Mouse (Mus musculus) cerebellum, postnatal 25 days (tissue): Measurements from ENCODE around the gene Foxd1.

Experiments used
- DNase-seq, 2 experiments: peaks; one replicate each; pipeline ENCODE4 v3.0.0; 2021; ENCODE audit warnings: mixed read lengths in 2 of 2

Gene Foxd1

GRCm38 (mm10) chr13:98354090-98354801, at the start of gene Foxd1:
Gene Foxd1 (plus strand): TSS chr13:98354242.
- peak; percentile 22 to 29 for DNase-seq

- DNase-seq, result no peak
These were observed 48.8 kb upstream of the Foxd1 start for GRCm38 (mm10) chr13:98305257-98305656.

DNA sequence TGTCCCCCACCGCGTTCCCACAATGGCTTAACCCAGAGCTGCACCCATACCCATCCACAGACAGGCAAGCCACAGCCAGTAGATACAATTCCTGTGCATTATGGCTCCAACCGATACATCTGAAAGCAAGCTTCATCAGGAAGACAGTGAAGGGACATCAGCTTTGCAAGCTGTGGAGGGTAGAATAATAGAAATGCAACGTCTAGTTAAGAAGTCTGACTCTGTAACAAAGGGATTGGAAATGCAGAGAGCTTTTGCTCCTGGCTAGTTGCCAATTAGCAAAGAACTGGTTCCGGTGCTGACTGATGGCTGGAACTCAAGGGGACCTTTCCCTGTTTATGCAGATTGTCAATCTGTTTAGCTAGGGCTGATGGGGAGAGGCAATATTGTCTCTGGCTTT, 47.6 kb upstream of the Foxd1 start:
- DNase-seq, result no peak

GRCm38 (mm10) chr13:98306852-98307475, 47.1 kb upstream of the Foxd1 start:
- DNase-seq, result no peak

DNA sequence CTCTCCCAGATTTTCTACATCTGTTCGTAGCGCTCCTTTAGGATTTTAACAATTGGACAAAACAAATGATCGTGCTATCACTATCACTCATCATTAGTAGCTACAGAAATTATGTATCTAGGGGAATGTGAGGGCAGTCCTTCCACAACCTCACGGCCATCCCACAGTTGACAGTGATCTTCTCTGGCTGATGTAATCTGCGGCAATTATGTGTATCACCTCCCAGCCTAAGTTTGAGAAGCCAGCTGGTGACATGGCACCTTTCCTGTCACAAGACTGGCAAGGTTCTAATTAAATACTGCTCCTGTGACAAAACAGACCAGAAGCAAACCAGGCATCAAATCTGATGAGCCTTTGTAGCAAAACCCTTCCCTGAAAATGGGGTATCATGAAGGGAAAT, 46.0 kb upstream of the Foxd1 start:
- DNase-seq, result no peak

DNA sequence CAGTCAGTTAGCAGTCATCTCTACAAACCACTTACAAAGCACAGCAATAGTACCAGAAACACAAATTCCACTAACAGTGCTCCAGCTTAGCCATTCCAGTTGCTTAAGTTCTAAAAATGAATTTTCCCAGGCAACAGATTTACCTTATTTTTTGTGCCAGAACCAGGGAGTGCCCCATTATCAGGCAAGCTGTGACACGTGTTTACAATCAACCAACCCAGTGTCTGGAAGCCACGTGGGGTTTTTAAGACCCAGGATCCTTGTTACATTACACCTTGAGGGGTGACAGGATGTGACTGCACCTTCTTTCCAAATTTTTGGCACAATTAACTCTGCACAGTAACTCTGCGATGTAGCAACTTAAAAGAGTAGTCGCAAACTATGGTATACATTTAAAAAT, 45.3 kb upstream of the Foxd1 start:
- no peak for DNase-seq

DNA sequence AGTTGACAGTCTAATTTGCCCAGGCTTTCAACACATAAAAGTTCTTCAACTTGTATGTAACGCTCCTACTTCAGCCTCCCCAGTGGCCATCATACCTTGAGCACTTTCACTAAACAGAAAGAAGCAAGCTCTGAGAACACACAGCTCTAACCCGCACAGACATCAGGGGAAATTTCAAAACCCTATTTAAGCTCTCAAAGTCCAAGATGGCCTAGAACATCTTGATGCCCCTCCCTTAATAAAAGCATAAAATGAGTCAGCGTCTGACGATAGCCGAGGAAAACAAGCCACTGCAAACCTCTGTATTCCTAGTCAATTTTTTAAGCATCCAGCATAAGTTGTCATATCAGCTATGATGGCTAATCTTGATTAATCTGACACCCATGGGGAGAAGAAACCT, 42.4 kb upstream of the Foxd1 start:
- DNase-seq, result no peak

GRCm38 (mm10) chr13:98313631-98314030, 40.4 kb upstream of the Foxd1 start:
- DNase-seq, result no peak

GRCm38 (mm10) chr13:98315124-98315523, 38.9 kb upstream of the Foxd1 start:
- no peak for DNase-seq

- no peak for DNase-seq
These were observed 37.9 kb upstream of the Foxd1 start for GRCm38 (mm10) chr13:98316140-98316479.

DNA sequence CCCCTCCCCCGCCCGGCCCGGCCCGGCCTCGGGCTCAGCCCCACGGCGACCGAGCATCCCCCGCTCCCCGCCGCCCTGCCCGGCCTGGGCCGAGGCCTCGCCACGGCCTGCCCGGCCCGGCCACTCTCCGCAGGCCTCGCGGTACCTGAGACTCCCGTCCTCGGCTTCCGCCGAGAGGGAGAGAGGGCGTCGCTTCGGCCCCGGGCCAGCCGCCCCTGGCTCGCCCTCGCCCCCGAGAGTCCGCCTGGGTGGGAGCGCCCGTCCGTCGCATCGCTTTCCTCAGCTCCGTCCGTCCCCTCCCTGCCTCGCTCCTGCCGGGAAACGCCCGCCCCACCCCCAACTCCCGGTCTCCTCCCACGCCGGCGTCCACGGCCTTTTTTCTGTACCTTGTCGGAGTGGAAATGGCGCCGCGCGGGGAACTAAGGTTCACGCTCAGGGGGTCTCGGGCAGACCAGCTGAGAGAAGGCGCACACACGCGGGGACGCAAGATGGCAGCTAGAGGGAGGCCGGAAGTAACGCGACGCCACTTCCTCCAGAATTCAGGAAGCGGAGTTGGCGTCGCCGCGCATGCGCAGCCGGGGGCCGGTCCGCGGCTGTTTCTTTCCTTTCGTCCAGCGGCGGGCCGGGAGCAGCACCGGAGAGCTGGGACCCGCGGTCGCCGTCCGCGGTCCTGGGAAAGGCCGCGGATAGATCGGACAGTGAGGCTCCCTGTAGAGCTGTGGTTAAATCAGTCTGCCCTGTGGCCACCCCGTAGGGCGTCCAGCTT, 37.4 kb upstream of the Foxd1 start, which contains the start of gene Btf3:
Btf3 (minus strand) TSS at position 527 of the 766 bp plus-strand sequence.
- DNase-seq, result peak; percentile 95 to 98

- DNase-seq, result no peak
These were observed 36.8 kb upstream of the Foxd1 start for GRCm38 (mm10) chr13:98317246-98317677.

DNA sequence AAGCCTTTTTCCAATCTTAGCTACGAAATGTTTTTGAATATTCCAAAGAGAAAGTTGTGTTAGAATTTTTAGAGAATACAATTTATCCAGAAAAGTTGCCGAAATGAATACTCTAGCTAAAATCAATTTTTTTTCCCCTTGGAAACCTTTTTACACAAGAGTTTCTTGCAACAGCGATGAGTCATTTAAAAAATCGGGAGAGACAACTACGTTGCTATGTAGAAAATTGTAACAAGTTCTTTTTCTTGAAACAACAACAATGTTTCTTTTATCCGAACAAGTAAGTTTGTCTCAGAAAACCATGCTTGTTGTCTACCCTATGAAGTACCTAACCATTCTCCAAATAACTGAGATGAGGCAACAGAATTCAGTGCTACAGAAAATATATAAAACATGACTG, 36.1 kb upstream of the Foxd1 start:
- no peak for DNase-seq

GRCm38 (mm10) chr13:98325034-98325433, 29.0 kb upstream of the Foxd1 start:
- DNase-seq, result no peak

DNA sequence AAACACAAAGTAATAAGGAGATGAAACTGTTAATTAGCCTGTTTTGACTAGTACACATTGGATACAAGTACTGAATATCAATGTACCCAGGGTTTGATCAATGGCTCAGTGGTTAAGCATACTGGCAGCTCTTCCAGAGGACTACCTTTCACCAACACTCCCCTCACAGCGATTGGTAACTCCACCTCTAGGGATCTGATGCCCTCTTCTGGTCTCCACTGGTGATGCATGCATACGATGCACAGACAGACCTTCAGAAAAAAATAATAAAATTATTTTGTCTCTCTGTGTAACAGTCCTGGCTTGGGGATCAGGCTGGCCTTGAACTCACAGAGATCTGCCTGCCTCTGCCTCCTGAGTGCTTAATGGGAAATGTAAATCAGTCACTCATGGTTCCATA, 21.9 kb upstream of the Foxd1 start:
- DNase-seq, result peak in 1 of 2 experiments; percentile 18

GRCm38 (mm10) chr13:98336205-98336604, 17.8 kb upstream of the Foxd1 start:
- DNase-seq, result no peak

- DNase-seq, result no peak
These were observed 13.5 kb upstream of the Foxd1 start for GRCm38 (mm10) chr13:98340506-98340905.

DNA sequence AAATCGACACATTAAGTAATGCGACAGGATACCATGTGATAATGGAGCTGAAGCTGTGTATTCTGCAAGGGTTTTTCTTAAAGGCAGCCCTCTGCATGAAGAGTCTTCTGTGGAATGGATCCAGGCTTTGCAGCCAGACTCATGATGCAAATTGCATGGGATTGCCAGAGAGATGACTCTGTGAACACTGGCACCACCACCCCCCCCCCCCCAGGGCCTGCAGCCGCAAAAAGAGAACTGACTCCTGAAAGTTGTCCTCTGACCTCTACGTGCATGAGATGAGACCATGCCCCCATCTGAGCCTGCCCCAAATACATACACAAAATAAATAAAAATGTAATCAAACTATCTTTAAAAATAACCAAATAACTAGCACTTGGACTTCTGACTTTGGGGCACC, 4.6 kb upstream of the Foxd1 start:
- DNase-seq, result no peak

- peak in 1 of 2 experiments; percentile 33 for DNase-seq
These were observed 2.5 kb upstream of the Foxd1 start for GRCm38 (mm10) chr13:98351527-98351926.

DNA sequence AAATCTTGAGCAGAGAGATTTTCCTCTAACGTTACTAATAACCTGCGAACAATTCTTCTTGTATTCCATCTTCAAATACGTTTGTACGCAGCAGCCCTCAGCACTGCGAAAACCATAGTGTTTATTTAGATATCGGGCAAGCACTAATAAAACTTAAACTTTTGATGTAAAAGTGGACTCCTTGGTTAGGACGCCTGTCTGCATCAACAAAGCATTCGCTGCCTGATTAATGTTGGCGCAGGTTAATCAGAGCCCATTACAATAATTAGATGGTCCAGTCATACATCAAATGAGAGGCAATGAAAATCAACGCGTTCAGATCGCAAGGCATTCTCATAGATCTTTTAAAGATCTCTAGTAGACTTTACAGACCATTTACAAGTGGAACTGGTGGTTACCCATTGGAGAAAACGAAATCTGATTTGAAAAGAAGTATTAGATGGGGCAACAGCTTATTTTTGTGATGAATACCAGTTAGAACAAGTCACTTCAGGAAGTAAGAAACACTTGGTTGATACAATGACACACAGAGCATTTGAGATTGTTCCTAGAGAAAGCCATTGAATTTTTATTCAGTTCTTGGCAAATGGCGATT, 1.6 kb upstream of the Foxd1 start:
- no peak for DNase-seq

DNA sequence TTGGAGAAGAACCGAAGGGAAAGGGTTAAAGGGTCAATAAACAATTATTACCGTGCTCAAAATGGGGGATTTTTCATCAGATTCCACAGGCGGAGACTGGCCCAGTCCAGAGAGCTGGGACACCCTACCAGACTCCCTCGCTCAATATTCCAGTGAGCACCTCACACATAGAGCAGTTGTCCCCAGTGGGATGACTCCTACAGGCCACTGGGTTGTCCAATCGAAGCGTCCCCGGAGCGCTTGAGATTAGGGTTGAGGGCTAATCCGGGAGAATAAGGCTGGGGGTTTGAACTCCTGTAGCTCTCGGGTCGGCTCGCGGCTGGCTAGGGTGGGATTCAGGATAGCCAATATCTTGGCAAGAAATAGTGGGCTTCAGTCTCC, 343 bp upstream of the Foxd1 start:
- DNase-seq, result no peak

DNA sequence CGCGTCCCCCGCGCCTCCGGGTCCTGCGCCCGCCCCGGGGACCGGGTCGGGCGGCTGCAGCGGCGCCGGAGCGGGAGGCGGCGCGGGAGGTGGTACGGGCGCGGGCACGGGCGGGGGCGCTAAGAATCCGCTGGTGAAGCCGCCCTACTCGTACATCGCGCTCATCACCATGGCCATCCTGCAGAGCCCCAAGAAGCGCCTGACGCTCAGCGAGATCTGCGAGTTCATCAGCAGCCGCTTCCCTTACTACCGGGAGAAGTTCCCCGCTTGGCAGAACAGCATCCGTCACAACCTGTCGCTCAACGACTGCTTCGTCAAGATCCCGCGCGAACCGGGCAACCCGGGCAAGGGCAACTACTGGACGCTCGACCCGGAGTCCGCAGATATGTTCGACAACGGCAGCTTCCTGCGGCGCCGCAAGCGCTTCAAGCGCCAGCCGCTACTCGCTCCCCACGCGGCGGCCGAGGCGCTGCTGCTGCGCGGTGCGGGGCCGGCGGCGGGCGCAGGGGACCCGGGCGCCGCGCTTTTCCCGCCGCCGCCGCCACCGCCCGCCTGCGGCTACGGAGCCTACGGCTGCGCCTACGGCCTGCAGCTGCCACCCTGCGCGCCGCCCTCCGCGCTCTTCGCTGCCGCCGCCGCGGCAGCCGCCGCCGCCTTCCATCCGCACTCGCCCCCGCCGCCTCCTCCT, 973 bp downstream of the Foxd1 start:
- DNase-seq, result peak; percentile 21 to 35

DNA sequence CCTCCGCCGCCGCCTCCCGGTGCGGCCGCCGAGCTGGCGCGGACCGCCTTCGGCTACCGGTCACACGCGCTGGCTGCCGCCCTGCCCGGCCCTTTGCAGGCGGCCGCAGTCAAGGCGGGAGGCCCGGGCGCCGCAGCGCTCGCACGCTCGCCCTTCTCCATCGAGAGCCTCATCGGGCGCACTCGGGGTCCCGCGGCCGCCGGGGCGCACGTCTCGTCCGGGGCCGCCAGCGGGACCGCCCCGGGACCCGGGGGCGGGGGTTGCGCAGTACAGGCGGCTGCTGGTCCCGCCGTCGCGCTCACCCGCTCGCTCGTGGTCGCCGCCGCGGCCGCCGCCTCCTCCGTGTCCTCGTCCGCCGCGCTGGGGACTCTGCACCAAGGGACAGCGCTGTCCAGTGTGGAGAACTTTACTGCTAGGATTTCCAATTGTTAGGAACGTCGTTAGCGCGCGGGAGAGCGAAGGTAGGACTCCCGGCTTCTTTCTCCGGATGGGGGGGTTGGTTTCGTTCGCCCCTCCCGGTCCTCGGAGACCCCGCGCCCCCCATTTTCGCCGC, 1.6 kb downstream of the Foxd1 start:
- peak in 1 of 2 experiments; percentile 14 for DNase-seq
